Mouse (Mus musculus): Measurements from ENCODE around the gene Il34. TPM values are rescaled to one million over a fixed set of nuclear protein-coding genes. Genes with fewer than 3 reads are reported as not detected.

Il34 gene
- polyA plus RNA-seq, 1 experiment from 2014 or later = 0.44 TPM

DNA sequence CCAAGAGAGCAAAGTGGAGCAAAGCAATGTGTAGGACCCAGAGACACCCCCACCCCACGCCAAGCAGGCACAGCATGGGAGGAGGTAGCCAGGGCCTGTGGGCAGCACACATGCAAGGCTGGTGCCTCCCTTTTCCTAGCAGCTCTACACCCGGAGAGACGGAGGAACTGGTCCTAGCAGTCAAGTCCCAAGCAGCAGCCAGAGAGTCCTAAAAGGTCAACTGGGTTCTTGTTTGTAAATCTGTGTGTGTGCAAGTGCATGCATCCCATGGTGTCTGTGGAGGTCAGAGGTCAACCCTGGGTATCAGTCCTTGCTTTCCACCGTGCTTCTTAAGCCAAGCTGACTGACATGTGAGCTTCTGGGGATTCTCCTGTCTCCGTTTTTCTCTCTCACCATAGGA lies 111.5 kb downstream of the Il34 start:
- Histone ChIP-seq H3K36me3 (peaks cover 16% of the 10 kb centered on the region; the same call in 1 of the 2 replicates), H3K4me3 (replicated peaks) (no peak overlapping the region), H3K27me3 (no peaks in the 10 kb centered on the region), H3K4me1 (replicated peaks) (no peaks in the 10 kb centered on the region), H3K9ac (replicated peaks) (no peak overlapping the region), H3K27ac (no peak overlapping the region), H3K4me2 (no peak overlapping the region), H3K9me3 (no peaks in the 10 kb centered on the region)
- WGBS = 70% methylated on average over 5 of the region's 5 CpGs
- ATAC-seq (ENCODE audit: insufficient number of reproducible peaks, insufficient read depth, low FRiP score, low TSS enrichment, low read depth) = no peak

Other genes with a start within 250 kb of the Il34 start
- 23.3 and 23.5 TPM in 2 replicates for gene Vac14, start 187.3 kb downstream of the Il34 start, polyA plus RNA-seq (2016; fragmentation: Nextera tagmentation; extraction: Ambion mirVana)
- gene Mtss1l, start 84.4 kb downstream of the Il34 start, polyA plus RNA-seq (2016; fragmentation: Nextera tagmentation; extraction: Ambion mirVana) = 11.8 and 19.2 TPM in 2 replicates
- 84.9 and 88.6 TPM in 2 replicates for gene Cog4, start 40.7 kb upstream of the Il34 start, polyA plus RNA-seq (2016; fragmentation: Nextera tagmentation; extraction: Ambion mirVana)
- gene Sf3b3, start 40.9 kb upstream of the Il34 start, polyA plus RNA-seq (2016; fragmentation: Nextera tagmentation; extraction: Ambion mirVana) = 207 and 211 TPM in 2 replicates
- 17.9 and 20.3 TPM in 2 replicates for gene Fuk, start 96.6 kb upstream of the Il34 start, polyA plus RNA-seq (2016; fragmentation: Nextera tagmentation; extraction: Ambion mirVana)
- gene St3gal2, start 114.0 kb upstream of the Il34 start, polyA plus RNA-seq (2016; fragmentation: Nextera tagmentation; extraction: Ambion mirVana) = 41.6 and 44.2 TPM in 2 replicates
- 14.5 and 17.3 TPM in 2 replicates for gene Ddx19a, start 191.9 kb upstream of the Il34 start, polyA plus RNA-seq (2016; fragmentation: Nextera tagmentation; extraction: Ambion mirVana)
- gene Ddx19b, start 225.8 kb upstream of the Il34 start, polyA plus RNA-seq (2016; fragmentation: Nextera tagmentation; extraction: Ambion mirVana) = 6.5 and 6.6 TPM in 2 replicates
- gene Aars, start 227.2 kb upstream of the Il34 start, polyA plus RNA-seq (2016; fragmentation: Nextera tagmentation; extraction: Ambion mirVana) = 65.5 and 73.8 TPM in 2 replicates